Mouse (Mus musculus): ENCODE data around the gene Acox2. TPM values are rescaled to one million over a fixed set of nuclear protein-coding genes. Genes with fewer than 3 reads are reported as not detected.
"Not testable (repeated sequence)": the region's sequence is repeated elsewhere in the genome, so short reads cannot be mapped to it uniquely, and the experiment has no call there.

Acox2 gene
- polyA plus RNA-seq, 1 experiment from 2014 or later: 1.4 TPM

DNA sequence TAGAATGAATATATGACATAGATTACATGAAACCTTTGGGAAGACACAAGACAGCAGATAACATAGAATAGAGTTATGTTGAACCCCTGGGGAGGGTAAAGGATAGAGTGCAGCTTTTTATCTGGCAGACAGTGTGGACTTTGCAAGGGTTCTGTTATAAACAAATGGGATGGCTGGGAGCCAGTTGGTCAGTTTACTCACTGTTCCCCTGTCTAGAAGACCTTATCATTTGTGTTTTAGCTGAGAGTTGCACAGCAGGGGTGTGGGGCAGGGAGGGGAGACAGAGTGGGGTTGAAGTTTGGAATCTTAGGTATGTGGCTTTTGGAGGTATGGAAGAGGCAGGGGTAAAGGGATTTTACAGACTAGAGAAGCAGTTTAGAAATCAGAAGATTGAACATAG, 24.6 kb upstream of the Acox2 start:
- no peaks in the 10 kb centered on the region for H3K27me3 ChIP-seq (replicated peaks; ENCODE audit: control insufficient read depth, insufficient read depth, low read length)
- H3K4me3 ChIP-seq (ENCODE audit: low read length): no peak overlapping the region
- ATAC-seq: peak; percentile 36; the same call in 1 of the 2 replicates
- H3K36me3 ChIP-seq (ENCODE audit: control insufficient read depth, insufficient read depth, low read length): no peaks in the 10 kb centered on the region
- H3K9ac ChIP-seq (ENCODE audit: low read depth, low read length): no peak overlapping the region
- no peaks in the 10 kb centered on the region for H3K9me3 ChIP-seq (ENCODE audit: control insufficient read depth, low read length)
- H3K4me2 ChIP-seq (ENCODE audit: low read depth, low read length): no peak overlapping the region
- no peak overlapping the region for H3K27ac ChIP-seq (ENCODE audit: low read length)
- peaks cover 4% of the 10 kb centered on the region for H3K4me1 ChIP-seq (ENCODE audit: control insufficient read depth, insufficient read depth, low read length)

DNA sequence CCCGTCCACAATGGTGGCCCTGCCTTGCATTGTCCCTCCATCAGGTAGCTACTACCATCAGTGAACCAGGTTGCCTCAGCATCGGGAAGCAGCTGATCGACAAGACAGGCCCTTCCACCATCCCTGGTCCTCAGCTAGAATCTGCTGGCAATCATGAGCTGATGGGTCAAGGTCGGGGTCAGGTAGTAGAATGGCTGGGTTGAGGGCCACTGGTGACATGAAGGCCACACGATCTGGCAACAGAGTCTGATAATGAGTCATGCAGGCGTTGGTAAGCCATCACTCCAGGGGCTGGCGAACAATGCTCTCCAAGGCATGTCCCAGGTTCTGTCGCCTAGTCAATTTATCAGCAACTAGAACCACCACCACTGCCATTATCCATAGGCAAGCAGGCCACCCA, 12.1 kb upstream of the Acox2 start:
- not testable (repeated sequence) for H3K36me3 ChIP-seq (ENCODE audit: control insufficient read depth, insufficient read depth, low read length); H3K4me2 ChIP-seq (ENCODE audit: low read depth, low read length); H3K4me1 ChIP-seq (ENCODE audit: control insufficient read depth, insufficient read depth, low read length); H3K27me3 ChIP-seq (replicated peaks; ENCODE audit: control insufficient read depth, insufficient read depth, low read length); H3K4me3 ChIP-seq (ENCODE audit: low read length); H3K9me3 ChIP-seq (ENCODE audit: control insufficient read depth, low read length); H3K9ac ChIP-seq (ENCODE audit: low read depth, low read length); ATAC-seq; H3K27ac ChIP-seq (ENCODE audit: low read length)
- 84% methylated on average over 8 of the region's 8 CpGs for WGBS

DNA sequence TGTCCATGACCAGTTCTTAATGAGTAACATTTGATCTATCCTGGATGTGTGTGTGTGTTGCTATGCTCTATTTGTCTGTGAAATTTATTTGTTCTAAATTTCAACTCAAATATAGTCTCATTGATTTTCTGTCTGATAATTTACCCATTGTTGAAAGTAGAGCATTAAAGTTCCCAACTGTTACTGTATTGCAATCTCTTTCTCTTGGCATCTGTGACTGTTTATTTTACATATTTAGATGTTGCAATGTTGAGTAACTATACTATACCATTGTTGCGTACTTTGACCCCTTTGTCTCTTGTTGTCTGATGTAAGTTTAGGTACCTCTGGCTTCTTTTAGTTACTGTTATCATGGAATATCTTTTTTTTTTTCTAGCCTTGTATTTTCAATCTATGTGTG, 5.2 kb upstream of the Acox2 start:
- Histone ChIP-seq H3K36me3 (ENCODE audit: control insufficient read depth, insufficient read depth, low read length) (no peaks in the 10 kb centered on the region), H3K4me2 (ENCODE audit: low read depth, low read length) (no peak overlapping the region), H3K27me3 (replicated peaks; ENCODE audit: control insufficient read depth, insufficient read depth, low read length) (no peaks in the 10 kb centered on the region), H3K9me3 (ENCODE audit: control insufficient read depth, low read length) (no peaks in the 10 kb centered on the region), H3K4me3 (ENCODE audit: low read length) (no peak overlapping the region), H3K4me1 (ENCODE audit: control insufficient read depth, insufficient read depth, low read length) (no peaks in the 10 kb centered on the region), H3K27ac (ENCODE audit: low read length) (no peak overlapping the region), H3K9ac (ENCODE audit: low read depth, low read length) (no peak overlapping the region)
- ATAC-seq: no peak
- WGBS: 92% methylated on average over 1 of the region's 1 CpGs

DNA sequence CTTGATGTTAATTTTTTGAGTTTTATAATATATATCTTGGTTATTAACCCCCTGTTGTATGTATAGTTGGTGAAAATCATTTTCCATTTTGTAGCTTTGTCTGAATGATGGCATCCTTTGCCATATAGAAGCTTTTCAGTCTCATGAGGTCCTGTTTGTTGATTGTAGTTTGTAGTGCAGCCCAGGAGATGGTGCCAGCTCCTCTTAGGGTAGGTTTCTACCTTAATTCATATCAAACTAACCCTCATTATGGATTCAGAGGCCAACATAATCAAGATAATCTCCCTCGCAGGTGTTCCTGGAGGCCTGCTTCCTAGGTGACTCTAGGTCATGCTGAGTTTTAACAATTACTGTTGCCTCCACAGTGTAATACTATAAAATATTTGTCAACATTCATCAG, 3.1 kb upstream of the Acox2 start:
- no peak overlapping the region for H3K9ac ChIP-seq (ENCODE audit: low read depth, low read length)
- H3K9me3 ChIP-seq (ENCODE audit: control insufficient read depth, low read length): no peaks in the 10 kb centered on the region
- H3K36me3 ChIP-seq (ENCODE audit: control insufficient read depth, insufficient read depth, low read length): no peaks in the 10 kb centered on the region
- no peak overlapping the region for H3K4me3 ChIP-seq (ENCODE audit: low read length)
- no peak overlapping the region for H3K27ac ChIP-seq (ENCODE audit: low read length)
- no peak overlapping the region for H3K4me2 ChIP-seq (ENCODE audit: low read depth, low read length)
- ATAC-seq: no peak
- WGBS: 64% methylated on average over 1 of the region's 1 CpGs
- no peaks in the 10 kb centered on the region for H3K4me1 ChIP-seq (ENCODE audit: control insufficient read depth, insufficient read depth, low read length)
- no peaks in the 10 kb centered on the region for H3K27me3 ChIP-seq (replicated peaks; ENCODE audit: control insufficient read depth, insufficient read depth, low read length)

DNA sequence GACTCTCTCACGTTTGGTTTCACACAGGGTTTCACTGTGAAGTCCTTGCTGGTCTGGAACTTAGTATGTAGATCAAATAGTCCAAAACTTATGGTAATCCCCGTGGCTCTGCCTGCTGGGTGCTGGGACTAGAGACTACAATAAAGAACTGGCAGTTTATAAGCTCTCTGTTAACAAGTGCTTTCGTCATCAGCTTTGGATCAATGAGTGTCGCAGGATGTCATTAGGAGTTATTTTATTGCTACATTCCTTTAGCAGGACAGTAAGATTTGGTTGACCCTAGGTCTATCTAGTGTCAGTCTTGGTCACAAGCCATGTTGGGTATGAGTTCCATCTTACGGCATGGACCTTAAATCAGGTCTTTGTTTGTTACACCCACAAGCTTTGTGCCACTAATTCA, 1.1 kb upstream of the Acox2 start:
- WGBS: 71% methylated on average over 5 of the region's 5 CpGs
- H3K9ac ChIP-seq (ENCODE audit: low read depth, low read length): no peak overlapping the region
- H3K4me2 ChIP-seq (ENCODE audit: low read depth, low read length): no peak overlapping the region
- no peaks in the 10 kb centered on the region for H3K9me3 ChIP-seq (ENCODE audit: control insufficient read depth, low read length)
- H3K4me3 ChIP-seq (ENCODE audit: low read length): no peak overlapping the region
- no peaks in the 10 kb centered on the region for H3K36me3 ChIP-seq (ENCODE audit: control insufficient read depth, insufficient read depth, low read length)
- no peaks in the 10 kb centered on the region for H3K27me3 ChIP-seq (replicated peaks; ENCODE audit: control insufficient read depth, insufficient read depth, low read length)
- ATAC-seq: no peak
- H3K27ac ChIP-seq (ENCODE audit: low read length): no peak overlapping the region
- H3K4me1 ChIP-seq (ENCODE audit: control insufficient read depth, insufficient read depth, low read length): no peaks in the 10 kb centered on the region

DNA sequence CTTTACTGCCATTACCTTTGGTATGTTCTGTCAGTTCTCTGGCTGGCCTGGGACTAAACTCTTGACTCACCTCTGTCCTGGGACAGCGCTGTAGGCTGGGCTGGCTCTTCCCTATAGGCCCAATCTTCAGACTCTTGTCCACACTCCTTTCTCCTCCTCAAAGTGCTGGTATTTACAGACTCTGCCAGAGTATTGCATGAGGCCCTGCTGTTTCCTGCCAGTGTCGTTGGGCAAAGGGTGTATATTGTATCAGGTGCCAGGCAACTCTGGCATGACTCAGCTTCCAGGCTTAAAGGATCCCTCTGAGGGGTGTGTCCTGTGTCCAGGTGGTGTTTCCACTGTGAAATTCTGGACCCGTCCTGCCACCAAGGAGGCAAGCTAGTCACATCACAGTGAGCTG, 401 bp downstream of the Acox2 start:
- peak; percentile 57 for ATAC-seq
- Histone ChIP-seq H3K9ac (ENCODE audit: low read depth, low read length) (no peak overlapping the region), H3K27ac (ENCODE audit: low read length) (no peak overlapping the region), H3K9me3 (ENCODE audit: control insufficient read depth, low read length) (no peaks in the 10 kb centered on the region), H3K4me1 (ENCODE audit: control insufficient read depth, insufficient read depth, low read length) (no peaks in the 10 kb centered on the region), H3K4me3 (ENCODE audit: low read length) (no peak overlapping the region), H3K36me3 (ENCODE audit: control insufficient read depth, insufficient read depth, low read length) (no peaks in the 10 kb centered on the region), H3K27me3 (replicated peaks; ENCODE audit: control insufficient read depth, insufficient read depth, low read length) (no peaks in the 10 kb centered on the region), H3K4me2 (ENCODE audit: low read depth, low read length) (no peak overlapping the region)
- 67% methylated on average over 3 of the region's 3 CpGs for WGBS

DNA sequence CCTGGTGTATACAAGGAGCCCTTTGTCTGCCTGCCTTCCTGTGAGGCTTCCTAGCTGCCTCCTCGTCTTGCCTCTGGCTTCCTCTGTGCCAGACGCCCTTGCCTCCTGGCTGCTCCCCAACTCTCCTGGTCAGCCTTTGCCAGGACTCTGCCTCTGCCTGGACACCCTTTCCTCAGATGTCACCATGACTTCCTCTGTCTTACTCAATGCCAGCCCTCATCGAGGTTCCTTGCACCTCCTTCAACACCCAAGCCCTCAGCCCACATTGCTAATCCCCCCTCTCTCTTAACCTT, 872 bp downstream of the Acox2 start:
- no peak overlapping the region for H3K4me2 ChIP-seq (ENCODE audit: low read depth, low read length)
- no peak overlapping the region for H3K4me3 ChIP-seq (ENCODE audit: low read length)
- no peak; the same call in 1 of the 2 replicates for ATAC-seq
- no peaks in the 10 kb centered on the region for H3K4me1 ChIP-seq (ENCODE audit: control insufficient read depth, insufficient read depth, low read length)
- H3K27ac ChIP-seq (ENCODE audit: low read length): no peak overlapping the region
- H3K36me3 ChIP-seq (ENCODE audit: control insufficient read depth, insufficient read depth, low read length): no peaks in the 10 kb centered on the region
- H3K9ac ChIP-seq (ENCODE audit: low read depth, low read length): no peak overlapping the region
- WGBS: 52% methylated on average over 3 of the region's 3 CpGs
- H3K9me3 ChIP-seq (ENCODE audit: control insufficient read depth, low read length): no peaks in the 10 kb centered on the region
- H3K27me3 ChIP-seq (replicated peaks; ENCODE audit: control insufficient read depth, insufficient read depth, low read length): no peaks in the 10 kb centered on the region

DNA sequence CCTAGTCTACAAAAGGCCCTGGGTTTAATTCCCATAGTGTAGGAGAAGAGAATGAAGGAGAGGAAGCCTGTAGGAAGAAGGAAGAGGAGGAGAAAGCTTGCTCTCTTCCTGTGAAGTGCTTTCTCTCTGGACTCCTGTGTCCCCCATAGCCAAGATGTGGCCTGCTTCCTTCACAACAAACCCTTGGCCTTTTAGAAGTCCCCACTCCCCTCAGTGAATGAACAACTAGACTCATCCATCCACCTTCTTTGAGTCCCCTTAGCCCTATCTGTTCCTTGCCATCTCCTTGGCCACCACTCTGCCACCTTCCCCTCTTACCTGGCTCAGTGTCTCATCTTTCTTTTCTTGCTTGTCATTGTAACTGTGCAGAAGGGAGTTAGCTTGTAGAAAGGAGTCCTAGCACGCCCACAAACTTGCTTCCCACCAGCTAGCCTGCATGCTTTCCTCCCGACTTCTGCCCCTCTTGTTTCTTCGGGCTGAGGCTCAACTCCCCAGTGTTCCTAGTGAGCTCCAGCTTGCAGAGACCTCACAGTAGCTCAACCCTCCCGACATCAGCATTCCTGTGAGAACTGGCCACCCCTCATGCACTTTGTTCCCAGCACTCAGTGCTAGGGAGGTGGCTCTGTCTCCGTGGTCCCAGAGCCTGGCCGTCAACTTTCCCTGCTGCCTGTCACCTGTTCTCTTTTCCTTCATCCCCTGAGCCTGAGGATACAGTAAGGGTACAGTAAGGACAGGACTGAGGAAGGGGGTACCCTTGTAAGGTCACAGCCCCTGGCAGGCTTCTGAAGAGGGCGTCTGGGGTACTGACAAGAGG, 1.4 kb downstream of the Acox2 start:
- H3K9me3 ChIP-seq (ENCODE audit: control insufficient read depth, low read length): no peaks in the 10 kb centered on the region
- WGBS: 46% methylated on average over 7 of the region's 7 CpGs
- no peaks in the 10 kb centered on the region for H3K27me3 ChIP-seq (replicated peaks; ENCODE audit: control insufficient read depth, insufficient read depth, low read length)
- no peak overlapping the region for H3K9ac ChIP-seq (ENCODE audit: low read depth, low read length)
- peak; percentile 60 for ATAC-seq
- no peak overlapping the region for H3K27ac ChIP-seq (ENCODE audit: low read length)
- no peaks in the 10 kb centered on the region for H3K36me3 ChIP-seq (ENCODE audit: control insufficient read depth, insufficient read depth, low read length)
- H3K4me3 ChIP-seq (ENCODE audit: low read length): no peak overlapping the region
- H3K4me1 ChIP-seq (ENCODE audit: control insufficient read depth, insufficient read depth, low read length): no peaks in the 10 kb centered on the region
- H3K4me2 ChIP-seq (ENCODE audit: low read depth, low read length): no peak overlapping the region

DNA sequence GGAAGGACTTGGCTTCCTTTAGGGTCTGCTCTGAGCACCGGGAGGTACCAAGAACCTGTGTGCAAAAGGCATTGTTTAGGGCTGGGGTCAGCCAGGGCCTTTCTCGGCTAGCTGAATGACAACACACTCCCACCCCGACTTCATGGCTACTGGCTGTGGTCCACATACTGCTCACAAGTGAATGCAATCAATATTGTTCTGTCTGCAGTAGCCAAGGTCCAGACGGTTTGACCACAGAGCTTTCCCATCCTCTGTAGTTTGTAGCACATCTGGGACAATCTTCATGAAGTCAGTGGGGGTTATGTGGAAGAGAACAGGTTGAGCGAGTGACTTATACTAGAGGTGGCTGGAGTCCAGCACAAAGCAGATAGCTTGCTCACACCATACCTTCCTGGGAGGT, 2.3 kb downstream of the Acox2 start:
- no peaks in the 10 kb centered on the region for H3K4me1 ChIP-seq (ENCODE audit: control insufficient read depth, insufficient read depth, low read length)
- no peak overlapping the region for H3K27ac ChIP-seq (ENCODE audit: low read length)
- no peaks in the 10 kb centered on the region for H3K36me3 ChIP-seq (ENCODE audit: control insufficient read depth, insufficient read depth, low read length)
- H3K27me3 ChIP-seq (replicated peaks; ENCODE audit: control insufficient read depth, insufficient read depth, low read length): no peaks in the 10 kb centered on the region
- no peak for ATAC-seq
- no peak overlapping the region for H3K4me3 ChIP-seq (ENCODE audit: low read length)
- WGBS: 62% methylated on average over 5 of the region's 5 CpGs
- H3K4me2 ChIP-seq (ENCODE audit: low read depth, low read length): no peak overlapping the region
- H3K9me3 ChIP-seq (ENCODE audit: control insufficient read depth, low read length): no peaks in the 10 kb centered on the region
- H3K9ac ChIP-seq (ENCODE audit: low read depth, low read length): no peak overlapping the region

DNA sequence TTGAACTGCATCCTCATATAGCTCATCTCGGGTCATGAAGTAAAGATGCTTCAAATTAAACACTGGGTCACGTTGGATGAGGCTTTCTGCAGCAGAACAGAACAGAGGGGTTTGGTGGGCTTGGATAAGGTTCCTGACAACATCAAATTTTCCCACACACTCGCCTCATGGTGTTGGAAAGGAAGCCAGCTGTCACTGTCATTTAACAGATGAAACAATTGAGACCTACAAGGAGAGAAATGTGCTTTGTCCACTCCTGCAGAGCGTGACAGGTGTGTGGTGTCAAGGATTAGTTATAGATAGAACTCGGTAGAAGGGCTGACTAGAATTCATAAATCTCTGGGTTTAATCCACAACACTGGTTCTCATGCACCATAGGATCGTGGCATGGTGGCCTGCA, 3.1 kb downstream of the Acox2 start:
- Histone ChIP-seq H3K4me3 (ENCODE audit: low read length) (no peak overlapping the region), H3K9ac (ENCODE audit: low read depth, low read length) (no peak overlapping the region), H3K9me3 (ENCODE audit: control insufficient read depth, low read length) (no peaks in the 10 kb centered on the region), H3K27ac (ENCODE audit: low read length) (no peak overlapping the region), H3K4me1 (ENCODE audit: control insufficient read depth, insufficient read depth, low read length) (no peaks in the 10 kb centered on the region), H3K4me2 (ENCODE audit: low read depth, low read length) (no peak overlapping the region), H3K27me3 (replicated peaks; ENCODE audit: control insufficient read depth, insufficient read depth, low read length) (no peaks in the 10 kb centered on the region), H3K36me3 (ENCODE audit: control insufficient read depth, insufficient read depth, low read length) (no peaks in the 10 kb centered on the region)
- ATAC-seq: no peak
- 68% methylated on average over 6 of the region's 6 CpGs for WGBS

Data from intestine, embryonic 16.5 days (tissue).